Mouse (Mus musculus): ENCODE data around the gene Tas2r110. TPM values are rescaled to one million over a fixed set of nuclear protein-coding genes. Genes with fewer than 3 reads are reported as not detected.

The Tas2r110 gene
- not detected in 2 replicates for polyA plus RNA-seq (2014; fragmentation: Nextera tagmentation; extraction: Ambion mirVana)

- Histone ChIP-seq H3K4me1 (ENCODE audit: control insufficient read depth, insufficient read depth, low read length) (no peaks in the 10 kb centered on the region), H3K36me3 (ENCODE audit: control insufficient read depth, insufficient read depth, low read length) (no peaks in the 10 kb centered on the region), H3K4me2 (ENCODE audit: low read depth, low read length) (no peak within 1 kb of the TSS), H3K27ac (replicated peaks; ENCODE audit: low read depth, low read length) (no peak within 1 kb of the TSS), H3K9me3 (ENCODE audit: control insufficient read depth, low read length) (no peaks in the 10 kb centered on the region), H3K4me3 (ENCODE audit: low read depth, low read length) (no peak within 1 kb of the TSS), H3K9ac (ENCODE audit: low read depth, low read length) (no peak within 1 kb of the TSS), H3K27me3 (replicated peaks; ENCODE audit: control insufficient read depth, insufficient read depth, low read length) (no peaks in the 10 kb centered on the region)
- DNase-seq (ENCODE audit: low spot score), result no peak
- ATAC-seq (ENCODE audit: low read depth), result no peak
These were observed at the start of gene Tas2r110 for GRCm38 (mm10) chr6:132867708-132868107. Gene Tas2r110, plus strand, starts transcription at chr6:132868008.

- DNase-seq (ENCODE audit: low spot score) (no peak), ATAC-seq (ENCODE audit: low read depth) (no peak)
- Histone ChIP-seq H3K9me3 (ENCODE audit: control insufficient read depth, low read length) (no peaks in the 10 kb centered on the region), H3K9ac (ENCODE audit: low read depth, low read length) (no peak within 1 kb of the TSS), H3K36me3 (ENCODE audit: control insufficient read depth, insufficient read depth, low read length) (no peaks in the 10 kb centered on the region), H3K4me1 (ENCODE audit: control insufficient read depth, insufficient read depth, low read length) (no peaks in the 10 kb centered on the region), H3K4me3 (ENCODE audit: low read depth, low read length) (no peak within 1 kb of the TSS), H3K27me3 (replicated peaks; ENCODE audit: control insufficient read depth, insufficient read depth, low read length) (no peaks in the 10 kb centered on the region), H3K27ac (replicated peaks; ENCODE audit: low read depth, low read length) (no peak within 1 kb of the TSS), H3K4me2 (ENCODE audit: low read depth, low read length) (no peak within 1 kb of the TSS)
- WGBS, result 68% methylated on average over 1 of the region's 1 CpGs
These were observed 21.0 kb upstream of the Tas2r110 start, which contains the start of gene Tas2r123 for GRCm38 (mm10) chr6:132846842-132847241. Gene Tas2r123, plus strand, starts transcription at chr6:132847142.

- no peak for DNase-seq (ENCODE audit: low spot score)
- Histone ChIP-seq H3K4me1 (ENCODE audit: control insufficient read depth, insufficient read depth, low read length) (no peaks in the 10 kb centered on the region), H3K9ac (ENCODE audit: low read depth, low read length) (no peak within 1 kb of the TSS), H3K4me2 (ENCODE audit: low read depth, low read length) (no peak within 1 kb of the TSS), H3K9me3 (ENCODE audit: control insufficient read depth, low read length) (no peaks in the 10 kb centered on the region), H3K4me3 (ENCODE audit: low read depth, low read length) (no peak within 1 kb of the TSS), H3K27ac (replicated peaks; ENCODE audit: low read depth, low read length) (no peak within 1 kb of the TSS), H3K27me3 (replicated peaks; ENCODE audit: control insufficient read depth, insufficient read depth, low read length) (no peaks in the 10 kb centered on the region), H3K36me3 (ENCODE audit: control insufficient read depth, insufficient read depth, low read length) (no peaks in the 10 kb centered on the region)
- ATAC-seq (ENCODE audit: low read depth), result no peak
- WGBS, result 75% methylated on average over 1 of the region's 1 CpGs
These were observed 12.7 kb upstream of the Tas2r110 start, which contains the start of gene Tas2r116 for GRCm38 (mm10) chr6:132855138-132855537. Gene Tas2r116, plus strand, starts transcription at chr6:132855438.

- H3K4me2 ChIP-seq (ENCODE audit: low read depth, low read length), result no peak within 1 kb of the TSS
- DNase-seq (ENCODE audit: low spot score) (no peak), ATAC-seq (ENCODE audit: low read depth) (no peak)
- no peak within 1 kb of the TSS for H3K9ac ChIP-seq (ENCODE audit: low read depth, low read length)
- no peak within 1 kb of the TSS for H3K27ac ChIP-seq (replicated peaks; ENCODE audit: low read depth, low read length)
- no peaks in the 10 kb centered on the region for H3K36me3 ChIP-seq (ENCODE audit: control insufficient read depth, insufficient read depth, low read length)
- H3K27me3 ChIP-seq (replicated peaks; ENCODE audit: control insufficient read depth, insufficient read depth, low read length), result no peaks in the 10 kb centered on the region
- 72% methylated on average over 1 of the region's 1 CpGs for WGBS
- H3K4me1 ChIP-seq (ENCODE audit: control insufficient read depth, insufficient read depth, low read length), result no peaks in the 10 kb centered on the region
- no peak within 1 kb of the TSS for H3K4me3 ChIP-seq (ENCODE audit: low read depth, low read length)
- H3K9me3 ChIP-seq (ENCODE audit: control insufficient read depth, low read length), result no peaks in the 10 kb centered on the region
These were observed 24.9 kb downstream of the Tas2r110 start, which contains the start of gene Tas2r113 for GRCm38 (mm10) chr6:132892711-132893110. Gene Tas2r113, plus strand, starts transcription at chr6:132893011.

GRCm38 (mm10) chr6:132909351-132909750 is 41.5 kb downstream of the Tas2r110 start, which contains the start of gene Tas2r125:
Gene Tas2r125, plus strand, starts transcription at chr6:132909651.
- H3K36me3 ChIP-seq (ENCODE audit: control insufficient read depth, insufficient read depth, low read length), result no peaks in the 10 kb centered on the region
- H3K4me1 ChIP-seq (ENCODE audit: control insufficient read depth, insufficient read depth, low read length), result no peaks in the 10 kb centered on the region
- no peak within 1 kb of the TSS for H3K4me3 ChIP-seq (ENCODE audit: low read depth, low read length)
- H3K4me2 ChIP-seq (ENCODE audit: low read depth, low read length), result no peak within 1 kb of the TSS
- ATAC-seq (ENCODE audit: low read depth), result no peak
- H3K9me3 ChIP-seq (ENCODE audit: control insufficient read depth, low read length), result no peaks in the 10 kb centered on the region
- no peaks in the 10 kb centered on the region for H3K27me3 ChIP-seq (replicated peaks; ENCODE audit: control insufficient read depth, insufficient read depth, low read length)
- 75% methylated on average over 3 of the region's 3 CpGs for WGBS
- no peak for DNase-seq (ENCODE audit: low spot score)
- no peak within 1 kb of the TSS for H3K27ac ChIP-seq (replicated peaks; ENCODE audit: low read depth, low read length)
- H3K9ac ChIP-seq (ENCODE audit: low read depth, low read length), result no peak within 1 kb of the TSS

Other genes starting within 250 kb of the Tas2r110 start
- gene A630073D07Rik, start 216.5 kb upstream of the Tas2r110 start, polyA plus RNA-seq (2014; fragmentation: Nextera tagmentation; extraction: Ambion mirVana), result not detected in 2 replicates
- not detected in 2 replicates for gene Tas2r120, start 211.1 kb upstream of the Tas2r110 start, polyA plus RNA-seq (2014; fragmentation: Nextera tagmentation; extraction: Ambion mirVana)
- gene Tas2r121, start 167.0 kb upstream of the Tas2r110 start, polyA plus RNA-seq (2014; fragmentation: Nextera tagmentation; extraction: Ambion mirVana), result not detected in 2 replicates
- gene Tas2r122, start 156.1 kb upstream of the Tas2r110 start, polyA plus RNA-seq (2014; fragmentation: Nextera tagmentation; extraction: Ambion mirVana), result not detected in 2 replicates
- not detected in 2 replicates for gene Tas2r115, start 130.0 kb upstream of the Tas2r110 start, polyA plus RNA-seq (2014; fragmentation: Nextera tagmentation; extraction: Ambion mirVana)
- gene Tas2r124, start 113.3 kb upstream of the Tas2r110 start, polyA plus RNA-seq (2014; fragmentation: Nextera tagmentation; extraction: Ambion mirVana), result not detected in 2 replicates
- gene Tas2r102, start 105.9 kb upstream of the Tas2r110 start, polyA plus RNA-seq (2014; fragmentation: Nextera tagmentation; extraction: Ambion mirVana), result not detected in 2 replicates
- gene Tas2r136, start 89.8 kb upstream of the Tas2r110 start, polyA plus RNA-seq (2014; fragmentation: Nextera tagmentation; extraction: Ambion mirVana), result not detected in 2 replicates
- gene Tas2r117, start 65.2 kb upstream of the Tas2r110 start, polyA plus RNA-seq (2014; fragmentation: Nextera tagmentation; extraction: Ambion mirVana), result not detected in 2 replicates
- not detected in 2 replicates for gene Tas2r123, start 20.9 kb upstream of the Tas2r110 start, polyA plus RNA-seq (2014; fragmentation: Nextera tagmentation; extraction: Ambion mirVana)
- not detected in 2 replicates for gene Tas2r116, start 12.6 kb upstream of the Tas2r110 start, polyA plus RNA-seq (2014; fragmentation: Nextera tagmentation; extraction: Ambion mirVana)
- not detected in 2 replicates for gene Tas2r113, start 25.0 kb downstream of the Tas2r110 start, polyA plus RNA-seq (2014; fragmentation: Nextera tagmentation; extraction: Ambion mirVana)
- not detected in 2 replicates for gene Tas2r125, start 41.6 kb downstream of the Tas2r110 start, polyA plus RNA-seq (2014; fragmentation: Nextera tagmentation; extraction: Ambion mirVana)
- gene Tas2r129, start 83.1 kb downstream of the Tas2r110 start, polyA plus RNA-seq (2014; fragmentation: Nextera tagmentation; extraction: Ambion mirVana), result not detected in 2 replicates
- not detected in 2 replicates for gene Tas2r131, start 89.9 kb downstream of the Tas2r110 start, polyA plus RNA-seq (2014; fragmentation: Nextera tagmentation; extraction: Ambion mirVana)
- not detected in 2 replicates for gene Tas2r109, start 113.0 kb downstream of the Tas2r110 start, polyA plus RNA-seq (2014; fragmentation: Nextera tagmentation; extraction: Ambion mirVana)
- not detected in 2 replicates for gene Tas2r103, start 169.1 kb downstream of the Tas2r110 start, polyA plus RNA-seq (2014; fragmentation: Nextera tagmentation; extraction: Ambion mirVana)
- gene Tas2r140, start 187.8 kb downstream of the Tas2r110 start, polyA plus RNA-seq (2014; fragmentation: Nextera tagmentation; extraction: Ambion mirVana), result not detected in 2 replicates
- gene Smim10l1, start 236.9 kb downstream of the Tas2r110 start, polyA plus RNA-seq (2014; fragmentation: Nextera tagmentation; extraction: Ambion mirVana), result 67.6 and 69.7 TPM in 2 replicates

Data from embryonic facial prominence, embryonic 14.5 days (tissue).